Mouse (Mus musculus) thymus, postnatal 4 days (tissue): ENCODE data around the gene Rpl14.

Experiments used
- DNase-seq: peaks from one replicate; pipeline ENCODE4 v3.0.0; 2021

Rpl14 gene

GRCm38 (mm10) chr9:120618101-120618500 is 46.9 kb downstream of the Rpl14 start:
- no peak for DNase-seq

- DNase-seq: no peak
These were observed 48.1 kb downstream of the Rpl14 start for GRCm38 (mm10) chr9:120619347-120619708.

DNA sequence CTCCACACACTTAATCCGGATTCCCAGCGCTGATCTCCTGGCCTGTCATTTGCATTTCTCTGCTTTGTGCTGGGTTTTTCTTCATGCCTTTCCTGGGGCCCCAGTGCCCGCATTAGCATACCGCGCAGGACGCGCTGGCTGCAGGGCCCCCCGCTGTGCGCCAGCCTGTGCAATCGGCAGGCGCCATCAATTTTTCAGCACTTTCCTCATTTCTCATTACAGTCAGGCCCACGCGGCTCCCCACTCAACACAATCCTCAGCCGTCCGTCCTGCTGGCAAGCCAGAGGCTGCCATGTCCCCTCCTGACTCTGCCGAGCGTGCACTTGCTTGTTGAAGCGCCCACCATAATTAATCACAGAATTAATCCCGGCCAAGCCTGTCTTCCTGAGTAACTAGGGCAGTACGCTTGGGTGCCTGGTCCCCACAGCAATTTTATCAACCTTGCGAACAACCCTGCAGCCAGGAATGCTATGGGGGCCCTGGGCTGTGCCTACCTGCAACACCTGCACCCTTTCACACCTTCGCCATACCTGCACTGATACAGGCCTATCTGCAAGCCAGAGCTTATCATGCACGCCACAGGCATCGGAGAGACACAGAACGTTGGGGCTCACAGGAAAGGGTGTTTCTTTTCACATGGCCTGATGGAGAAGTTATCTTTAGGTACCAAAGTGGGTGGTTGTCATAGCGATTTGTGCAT is 48.6 kb downstream of the Rpl14 start:
- DNase-seq: no peak

DNA sequence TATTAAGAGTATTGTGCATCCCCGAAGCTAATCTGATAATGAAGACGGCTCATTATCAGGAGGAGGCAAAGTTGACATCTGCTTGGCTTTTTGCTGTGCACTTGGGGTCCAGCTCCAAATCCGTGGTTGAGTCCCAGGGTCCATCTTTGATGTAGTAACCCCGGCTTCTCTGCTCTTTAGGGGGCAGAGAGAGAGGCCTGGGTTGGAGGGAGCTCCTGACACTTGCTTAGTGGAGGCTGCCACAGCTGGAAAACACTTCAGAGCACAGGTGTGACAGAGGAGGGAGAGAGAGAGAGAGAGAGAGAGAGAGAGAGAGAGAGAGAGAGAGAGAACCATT is 49.1 kb downstream of the Rpl14 start:
- no peak for DNase-seq
